Mouse (Mus musculus) fibroblast of lung, adult 2 months (primary cell): Measurements from ENCODE around the gene Arhgap9.

ENCODE experiments used
- DNase-seq: peaks from one replicate; pipeline ENCODE4 v3.0.0-alpha.2; 2011; ENCODE audit warnings: low read depth

Gene Arhgap9

GRCm38 (mm10) chr10:127321621-127322020 lies at the start of gene Arhgap9:
Gene Arhgap9 (plus strand): TSS chr10:127321964.
- no peak for DNase-seq

DNA sequence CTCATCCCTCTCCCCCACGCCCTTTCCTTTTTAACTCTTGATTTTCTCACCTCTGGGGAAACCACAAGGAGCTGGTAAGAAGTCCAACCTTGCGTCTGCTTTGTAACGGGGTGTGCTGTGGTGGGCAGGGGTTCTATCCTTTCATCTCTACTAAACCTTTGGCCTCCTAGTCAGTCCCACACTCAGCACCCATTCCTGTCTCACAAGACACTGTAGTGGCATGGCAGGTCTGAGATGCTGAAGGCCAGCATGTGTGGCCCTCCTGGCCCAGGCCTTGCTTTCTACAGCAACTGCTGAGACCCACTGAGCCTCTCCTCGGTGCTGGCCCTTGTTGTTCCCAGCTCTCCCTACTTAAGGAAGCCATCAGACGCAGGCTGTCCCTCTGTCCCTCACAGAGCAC lies 49.4 kb upstream of the Arhgap9 start:
- DNase-seq = no peak

GRCm38 (mm10) chr10:127274261-127275022 lies 47.3 kb upstream of the Arhgap9 start:
- no peak for DNase-seq

- DNase-seq = no peak
Measured at GRCm38 (mm10) chr10:127279730-127280129, 42.0 kb upstream of the Arhgap9 start.

DNA sequence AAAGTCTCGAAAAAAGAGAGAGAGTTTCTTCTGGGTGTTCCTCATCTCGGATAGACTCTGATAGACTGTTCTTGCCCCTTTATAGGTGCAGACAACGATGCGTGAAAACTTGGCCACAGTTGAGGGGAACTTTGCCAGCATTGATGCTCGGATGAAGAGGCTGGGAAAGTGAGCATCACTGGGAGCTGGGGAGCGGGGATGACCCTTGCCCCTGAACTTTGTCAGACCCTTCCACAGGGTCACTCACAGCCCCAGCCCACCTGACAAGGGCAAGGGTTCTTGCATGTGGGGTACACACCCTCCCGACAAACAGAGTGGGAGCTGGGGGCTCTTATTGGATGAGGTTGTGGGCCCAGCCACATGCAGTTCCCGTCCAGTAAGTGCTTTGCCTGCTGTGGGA lies 40.4 kb upstream of the Arhgap9 start:
- DNase-seq = no peak

DNA sequence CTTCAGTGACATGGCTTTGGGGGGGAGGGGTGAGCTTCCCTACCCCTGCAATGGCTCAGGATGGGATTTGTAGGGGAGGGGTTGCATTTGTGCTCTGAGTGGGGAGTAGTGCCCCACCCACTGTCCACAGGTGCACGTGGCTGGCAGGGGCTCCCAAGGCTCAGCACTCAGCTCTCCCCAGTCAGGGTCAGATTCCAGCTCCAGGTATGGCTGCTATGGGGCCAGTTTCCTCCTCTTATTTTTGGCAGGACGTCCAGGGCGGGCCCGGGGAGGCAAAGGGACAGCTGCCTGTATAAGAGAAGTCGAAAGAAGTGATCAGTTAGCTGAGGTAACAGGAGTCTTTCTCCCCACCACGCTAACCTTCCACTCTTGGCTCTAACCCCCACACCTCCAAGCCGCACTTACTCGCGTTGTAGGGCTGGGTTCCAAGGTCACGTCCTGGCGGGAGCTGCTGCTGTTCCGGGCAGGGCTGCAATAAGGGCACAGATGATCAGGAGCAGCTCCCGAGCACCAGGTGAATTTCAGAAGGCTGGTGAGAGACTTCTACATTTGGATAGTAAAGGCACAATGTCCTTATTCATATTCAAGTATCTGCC lies 39.0 kb upstream of the Arhgap9 start:
- no peak for DNase-seq

- no peak for DNase-seq
Measured at GRCm38 (mm10) chr10:127284105-127284622, 37.6 kb upstream of the Arhgap9 start.

DNA sequence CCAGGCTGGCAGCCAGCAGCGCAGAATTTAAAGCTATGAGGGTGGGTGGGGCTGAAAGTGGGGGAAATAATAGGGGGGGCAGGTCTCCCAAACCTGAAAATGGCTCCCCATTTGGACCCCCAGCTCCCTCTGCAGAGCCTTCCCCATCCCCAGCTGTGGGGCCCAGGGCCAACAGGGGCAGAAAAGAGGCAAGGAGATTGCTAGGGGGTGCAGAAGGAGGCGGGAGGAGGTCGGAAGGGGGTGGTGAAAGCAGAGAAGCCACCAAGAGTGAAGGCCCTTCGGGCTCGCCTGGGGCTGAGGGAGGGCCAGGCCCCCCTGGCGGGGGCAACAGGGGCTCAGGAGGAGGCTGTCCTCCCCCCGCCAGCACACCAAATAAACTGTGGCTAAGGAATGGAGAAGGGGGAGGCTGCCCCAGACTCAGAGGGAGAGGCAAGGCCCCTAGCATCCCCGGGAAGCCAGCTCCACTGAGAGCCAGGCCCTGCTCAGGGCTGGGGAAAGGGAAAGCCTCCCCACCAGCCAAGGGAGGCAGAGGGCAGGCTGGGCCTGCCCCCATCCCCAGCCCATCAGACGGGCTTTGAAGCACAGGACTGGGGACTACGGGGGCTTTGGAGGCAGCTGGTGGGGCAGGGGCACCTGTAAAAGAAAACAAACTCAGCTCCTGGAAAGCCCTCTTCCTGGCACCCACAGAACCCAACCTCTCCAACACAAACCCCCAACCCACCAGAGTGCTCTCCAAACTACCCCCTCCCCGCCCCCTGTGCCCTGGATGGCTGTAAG lies 36.9 kb upstream of the Arhgap9 start:
- DNase-seq = no peak

DNA sequence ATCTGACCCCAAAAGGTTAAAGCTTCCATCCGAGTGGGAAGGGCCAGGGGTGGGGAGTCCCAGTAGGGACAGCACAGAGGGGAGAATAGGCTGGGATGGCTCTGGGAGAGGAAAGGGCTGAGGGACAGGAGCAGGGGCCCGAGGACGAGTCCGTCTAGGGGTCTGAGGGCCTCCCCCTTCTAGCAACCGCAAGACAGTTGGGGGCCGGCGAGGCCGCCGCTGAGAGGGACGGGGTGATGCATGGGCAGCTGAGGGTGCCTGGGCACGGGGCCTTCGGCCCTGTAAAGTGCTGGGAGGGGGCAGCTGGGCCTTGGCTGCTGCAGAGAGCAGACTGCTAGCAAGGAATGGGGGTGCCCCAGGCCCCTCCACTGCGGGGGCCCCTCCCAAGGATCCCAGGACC lies 36.1 kb upstream of the Arhgap9 start:
- DNase-seq = no peak

DNA sequence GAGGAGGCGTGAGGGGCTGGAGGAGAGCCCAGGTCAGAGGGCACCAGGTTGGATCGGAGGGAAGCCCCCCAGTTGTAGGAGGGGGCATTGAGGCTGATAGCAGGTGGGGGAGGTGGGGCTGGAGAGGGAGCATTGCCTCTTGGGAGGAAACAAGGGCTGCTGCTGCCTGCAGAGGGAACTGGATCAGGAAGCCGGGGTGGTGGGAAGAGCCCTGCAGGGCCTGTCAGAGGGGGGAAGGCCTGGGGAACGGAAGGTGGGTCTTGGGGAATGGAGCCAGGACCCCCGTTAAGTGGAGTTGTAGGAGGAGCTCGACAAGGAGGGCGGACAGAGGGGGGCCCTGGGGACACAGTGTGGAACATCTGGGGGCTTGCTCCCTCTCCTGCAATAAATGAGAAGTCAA lies 35.6 kb upstream of the Arhgap9 start:
- DNase-seq = no peak

GRCm38 (mm10) chr10:127286730-127287129 lies 35.0 kb upstream of the Arhgap9 start:
- DNase-seq = no peak

DNA sequence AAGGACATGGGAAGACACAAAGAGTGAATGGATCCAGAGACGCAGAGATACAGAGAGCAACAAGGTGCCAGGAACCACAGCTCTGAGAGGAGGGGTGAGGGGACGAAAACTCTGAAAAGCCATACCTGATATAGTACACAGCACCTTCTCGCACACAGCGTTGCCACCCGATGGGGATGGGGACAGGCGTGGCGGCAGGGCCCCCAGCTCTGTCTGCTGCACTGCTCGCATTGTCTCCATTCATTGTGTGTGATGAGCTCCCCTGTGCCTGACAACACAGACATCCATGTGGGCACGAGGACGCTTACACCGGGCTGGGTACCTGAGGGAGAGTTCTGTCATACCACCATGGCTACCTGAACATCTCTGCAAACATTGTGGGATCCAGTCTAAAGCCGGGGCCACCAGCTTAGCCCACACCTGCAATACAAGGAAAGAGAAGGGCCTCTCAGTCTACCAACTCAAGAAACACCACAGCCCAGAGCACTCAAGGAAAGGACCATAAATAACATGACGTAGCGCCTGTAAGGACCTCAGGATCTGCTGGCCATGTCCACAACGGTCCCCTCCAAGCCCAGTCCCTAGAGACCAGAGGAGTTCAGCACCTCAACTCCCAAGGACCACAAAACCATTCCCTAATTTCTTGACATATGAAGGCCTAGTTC lies 34.4 kb upstream of the Arhgap9 start:
- DNase-seq = no peak

DNA sequence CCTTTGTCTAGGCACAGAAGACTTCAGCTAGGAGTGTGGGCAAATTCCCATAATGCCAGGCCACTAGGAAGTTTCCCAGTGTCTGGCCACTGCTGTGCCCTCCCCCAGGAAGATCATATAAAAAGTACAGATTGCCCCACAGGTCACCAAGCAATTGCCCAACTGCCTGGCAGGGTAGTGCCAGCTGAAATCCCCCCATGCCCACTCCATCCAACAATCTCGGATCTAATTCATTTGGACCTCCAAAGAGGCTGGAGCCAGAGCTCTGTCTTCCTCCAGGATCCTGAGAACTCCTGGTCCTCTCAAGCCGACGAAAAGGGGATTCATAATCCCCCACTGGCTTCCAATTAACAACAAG lies 33.8 kb upstream of the Arhgap9 start:
- DNase-seq = no peak

GRCm38 (mm10) chr10:127288328-127288799 lies 33.4 kb upstream of the Arhgap9 start:
- no peak for DNase-seq

GRCm38 (mm10) chr10:127288800-127289572 lies 32.8 kb upstream of the Arhgap9 start, which contains the start of gene Mbd6:
Gene Mbd6 (minus strand): TSS chr10:127289018.
- DNase-seq = peak; percentile 69

GRCm38 (mm10) chr10:127289573-127290191 lies 32.1 kb upstream of the Arhgap9 start:
- peak; percentile 82 for DNase-seq

DNA sequence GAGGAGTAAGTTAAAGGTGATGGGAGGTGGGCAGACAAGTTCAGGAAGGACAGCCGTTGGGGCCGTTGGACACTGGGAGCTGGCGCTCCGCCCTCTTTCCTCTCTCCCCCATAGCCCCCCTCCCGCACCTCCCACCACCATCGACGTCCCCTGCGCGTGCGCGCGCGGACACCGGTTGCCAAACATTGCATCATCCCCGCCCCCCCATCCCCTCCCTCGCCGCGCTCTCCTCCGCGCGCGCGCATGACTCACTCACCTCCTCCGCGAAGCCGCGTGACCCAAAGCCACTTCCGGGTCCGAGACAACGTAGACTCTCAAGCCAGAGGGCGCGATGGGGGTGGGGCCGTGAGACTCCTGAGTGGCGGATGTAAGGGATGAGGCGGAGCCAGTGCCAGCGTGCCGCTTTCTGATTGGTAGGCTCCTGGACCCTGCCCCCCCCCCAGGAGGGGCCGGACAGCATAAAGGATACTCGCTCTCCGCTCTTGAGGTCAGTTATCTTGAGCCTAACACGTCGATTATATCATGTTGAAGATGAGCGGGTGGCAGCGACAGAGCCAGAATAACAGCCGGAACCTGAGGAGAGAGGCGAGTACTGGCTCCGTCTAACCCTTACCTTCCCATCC lies 31.3 kb upstream of the Arhgap9 start:
- peak; percentile 99 for DNase-seq

GRCm38 (mm10) chr10:127290930-127291880 lies 30.6 kb upstream of the Arhgap9 start:
- peak; percentile 30 for DNase-seq
